Mouse (Mus musculus) midbrain, embryonic 12.5 days (tissue): Measurements from ENCODE around the gene Serpinb12. TPM values are rescaled to one million over a fixed set of nuclear protein-coding genes. Genes with fewer than 3 reads are reported as not detected.

Source experiments
- ATAC-seq: fragments of 200-750 bp; cut with Nextera tagmentation; 2 replicates; pipeline ENCODE4 v1.8.0; 2017; ENCODE audit warnings: low read depth, moderate TSS enrichment, moderate library complexity; ENCODE audit not compliant: low FRiP score
- H3K27ac ChIP-seq: fragments of 300-500 bp; sonication (generic); replicated peaks from 2 replicates; pipeline ENCODE4 v1.5.1; 2016; ENCODE audit warnings: mild to moderate bottlenecking
- H3K27me3 ChIP-seq: fragments of 300-500 bp; sonication (generic); 2 replicates; pipeline ENCODE4 v1.6.1; 2016; ENCODE audit warnings: mild to moderate bottlenecking
- H3K36me3 ChIP-seq: fragments of 300-500 bp; sonication (generic); 2 replicates; pipeline ENCODE4 v1.6.1; 2016
- H3K4me1 ChIP-seq: fragments of 300-500 bp; sonication (generic); 2 replicates; pipeline ENCODE4 v1.6.1; 2016
- H3K4me2 ChIP-seq: fragments of 300-500 bp; sonication (generic); replicated peaks from 2 replicates; pipeline ENCODE4 v1.6.1; 2016; ENCODE audit warnings: mild to moderate bottlenecking, moderate library complexity
- H3K4me3 ChIP-seq: fragments of 300-500 bp; sonication (generic); 2 replicates; pipeline ENCODE4 v1.5.1; 2016; ENCODE audit warnings: mild to moderate bottlenecking
- H3K9ac ChIP-seq: fragments of 300-500 bp; sonication (generic); replicated peaks from 2 replicates; pipeline ENCODE4 v1.6.1; 2016; ENCODE audit warnings: mild to moderate bottlenecking, moderate library complexity
- H3K9me3 ChIP-seq: fragments of 300-500 bp; sonication (generic); 2 replicates; pipeline ENCODE4 v1.6.1; 2016; ENCODE audit warnings: mild to moderate bottlenecking
- WGBS: fragments of 180-500 bp; shearing (Covaris S2); methylation state at CpG from one replicate; pipeline ENCODE4 v1.1.7; 2016; 5-methylcytosine and 5-hydroxymethylcytosine counted together
- polyA plus RNA-seq: library from polyadenylated mRNA; unstranded; fragments of >200 nt; fragmentation: Nextera tagmentation; extraction: Ambion mirVana; gene quantifications from 2 replicates; pipeline ENCODE4 v1.2.1, GENCODE M21; 2016

Gene Serpinb12
- polyA plus RNA-seq, 1 experiment from 2014 or later, result not detected

DNA sequence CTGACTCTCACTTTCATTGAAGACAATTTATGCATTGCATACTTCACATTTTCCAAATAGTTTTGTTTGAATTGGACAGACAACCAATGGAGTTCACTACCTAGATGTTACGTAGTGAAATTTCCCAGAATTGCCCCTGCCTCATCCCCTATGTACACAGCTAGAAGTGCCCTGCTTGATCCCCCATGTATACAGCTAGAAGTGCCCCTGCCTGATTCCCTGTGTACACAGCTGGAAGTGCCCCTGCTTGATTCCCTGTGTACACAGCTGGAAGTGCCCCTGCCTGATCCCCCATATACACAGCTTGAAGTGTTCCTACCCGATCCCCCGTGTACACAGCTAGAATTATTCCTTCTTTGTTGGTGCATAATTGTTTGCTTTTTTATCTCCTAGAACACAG lies 72.1 kb downstream of the Serpinb12 start:
- no peaks in the 10 kb centered on the region for H3K9me3 ChIP-seq
- no peaks in the 10 kb centered on the region for H3K4me1 ChIP-seq
- 63% methylated on average over 3 of the region's 3 CpGs for WGBS
- ATAC-seq, result no peak
- H3K4me2 ChIP-seq, result no peak overlapping the region
- no peak overlapping the region for H3K9ac ChIP-seq
- no peaks in the 10 kb centered on the region for H3K27me3 ChIP-seq
- H3K4me3 ChIP-seq, result no peak overlapping the region
- no peak overlapping the region for H3K27ac ChIP-seq
- H3K36me3 ChIP-seq, result no peaks in the 10 kb centered on the region

Other genes with a start within 250 kb of the Serpinb12 start
- 11.1 and 11.3 TPM in 2 replicates for gene Bcl2, start 220.2 kb upstream of the Serpinb12 start, polyA plus RNA-seq
- gene Kdsr, start 174.7 kb upstream of the Serpinb12 start, polyA plus RNA-seq, result 9.5 and 9.7 TPM in 2 replicates
- 61.2 and 62.7 TPM in 2 replicates for gene Vps4b, start 137.7 kb upstream of the Serpinb12 start, polyA plus RNA-seq
- gene Serpinb5, start 73.3 kb upstream of the Serpinb12 start, polyA plus RNA-seq, result not detected in 2 replicates
- gene Serpinb13, start 46.5 kb downstream of the Serpinb12 start, polyA plus RNA-seq, result not detected in 2 replicates
- not detected in 2 replicates for gene Serpinb3a, start 117.9 kb downstream of the Serpinb12 start, polyA plus RNA-seq
- not detected in 2 replicates for gene Serpinb3d, start 149.1 kb downstream of the Serpinb12 start, polyA plus RNA-seq